Comparison of ENCODE assay signal across 9 mouse cellular contexts in genomic region chr8:124052110-124052509, GRCm38 (mm10). TPM values are rescaled to one million over a fixed set of nuclear protein-coding genes. Genes with fewer than 3 reads are reported as not detected.
A peak's percentile ranks its signal among the peaks of the same experiment; 100 is the strongest.
DNase-seq lines count a peak whose midpoint lies in the region; ATAC-seq and TF ChIP-seq lines count a peak whose summit lies in the region.
"Had no signal": no experiment of that assay in that cellular context is flagged by ENCODE, and none has a peak within 500 bp of the region (broad histone marks: within the 10 kb centered on the region; RNA-seq: fewer than 3 reads in every experiment).

No protein-coding gene starts in this region.

- no peak overlapping the region for H3K9ac ChIP-seq in forebrain, embryonic 14.5 days (ENCODE audit: low read length)
- H3K9ac ChIP-seq: lung, embryonic 15.5 days had no signal

- no peaks in the 10 kb centered on the region for H3K4me1 ChIP-seq in forebrain, embryonic 14.5 days (ENCODE audit: control insufficient read depth, insufficient read depth, low read length)
- no peaks in the 10 kb centered on the region for H3K4me1 ChIP-seq in lung, adult 2 months (ENCODE audit: control insufficient read depth, insufficient read depth, low read length)

- H3K4me3 ChIP-seq in forebrain, embryonic 14.5 days (ENCODE audit: low read depth, low read length) = no peak overlapping the region
- no peak overlapping the region for H3K4me3 ChIP-seq in lung, adult 2 months (replicated peaks; ENCODE audit: extremely low read depth, low read depth, low read length)
- H3K4me3 ChIP-seq: lung, embryonic 15.5 days had no signal

- 15% methylated on average over 3 of the region's 3 CpGs for WGBS in forebrain, embryonic 14.5 days
- 21% methylated on average over 3 of the region's 3 CpGs for WGBS in lung, adult 2 months

- DNase-seq in Muller cell, postnatal 12 days (ENCODE audit: inconsistent ontology term) = peak; percentile 35
- peak; percentile 17 for DNase-seq in c-Kit-negative CD71-positive TER-119-positive erythroid progenitor cells, embryonic 14.5 days (ENCODE audit: low read depth, low spot score)
- DNase-seq in forebrain, embryonic 14.5 days (ENCODE audit: low spot score) = peak; percentile 78
- DNase-seq in layer of hippocampus, adult 8-10 months (ENCODE audit: low spot score in 2 of 2) = peak; percentile 31 to 73
- peak; percentile 71 for DNase-seq in lung, adult 2 months
- peak; percentile 68 for DNase-seq in ovary, postnatal 36 days (ENCODE audit: low spot score)
- peak; percentile 50 for DNase-seq in urinary bladder, adult 2 months (ENCODE audit: low spot score)

- no peak overlapping the region for H3K4me2 ChIP-seq in forebrain, embryonic 14.5 days (ENCODE audit: low read length)
- H3K4me2 ChIP-seq: lung, embryonic 15.5 days had no signal

- TF ChIP-seq POLR2A in lung, adult 2 months (IDR thresholded peaks at IDR 0.05; ENCODE audit: borderline replicate concordance, extremely low read depth, low read depth, low read length) = no peak

- no peaks in the 10 kb centered on the region for H3K27me3 ChIP-seq in forebrain, embryonic 14.5 days (replicated peaks; ENCODE audit: control insufficient read depth, insufficient read depth, low read length)
- H3K27me3 ChIP-seq: lung, embryonic 15.5 days had no signal

- H3K27ac ChIP-seq in forebrain, embryonic 14.5 days (ENCODE audit: low read depth, low read length) = no peak overlapping the region
- H3K27ac ChIP-seq: lung, embryonic 15.5 days had no signal

- peaks cover 23% of the 10 kb centered on the region for H3K36me3 ChIP-seq in forebrain, embryonic 14.5 days (ENCODE audit: control insufficient read depth, insufficient read depth, low read length)

- ATAC-seq in forebrain, embryonic 14.5 days = peak; percentile 34; the same call in 1 of the 2 replicates
- ATAC-seq in hematopoietic stem cell, adult 5-6 weeks (replicated peaks in 1 of 2; ENCODE audit: insufficient read depth in 1 of 2, low FRiP score in 2 of 2, low TSS enrichment in 1 of 2, low read depth in 1 of 2, poor library complexity in 2 of 2, severe bottlenecking in 2 of 2) = peak; percentile 73 to 79; a peak in 3 of 4 replicates

- TF ChIP-seq CTCF in lung, adult 2 months (IDR thresholded peaks at IDR 0.05; ENCODE audit: insufficient read depth, low read length) = peak; percentile 99

- H3K9me3 ChIP-seq in forebrain, embryonic 14.5 days (replicated peaks; ENCODE audit: control insufficient read depth, low read length) = no peaks in the 10 kb centered on the region
- H3K9me3 ChIP-seq: lung, embryonic 15.5 days had no signal

RNA-seq across cellular contexts. Expression of gene Urb2, which starts 30.8 kb away (rescaled TPM):
- 3.9 and 4.2 TPM in 2 replicates for polyA plus RNA-seq in forebrain, embryonic 14.5 days (2014; fragmentation: Nextera tagmentation; extraction: Ambion mirVana)
- total RNA-seq in hematopoietic stem cell, adult 5-6 weeks (2017) = 22.7 and 27.9 TPM in 2 replicates
- total RNA-seq in layer of hippocampus, adult 8-10 months (2022) = 10 to 100 TPM; 11.1 to 13.8 (median 12.6) TPM
- 3.1 and 4.3 TPM in 2 replicates for polyA plus RNA-seq in lung, adult 2 months (2012; rRNA removed)
- 6.4 and 6.7 TPM in 2 replicates for polyA plus RNA-seq in urinary bladder, adult 2 months (2012; rRNA removed)

RNA-seq across cellular contexts. Expression of gene Taf5l, which starts 30.9 kb away (rescaled TPM):
- 31.1 and 36.0 TPM in 2 replicates for polyA plus RNA-seq in forebrain, embryonic 14.5 days (2014; fragmentation: Nextera tagmentation; extraction: Ambion mirVana)
- 47.4 and 50.5 TPM in 2 replicates for total RNA-seq in hematopoietic stem cell, adult 5-6 weeks (2017)
- 10 to 100 TPM; 20.2 to 22.4 (median 21.2) TPM for total RNA-seq in layer of hippocampus, adult 8-10 months (2022)
- polyA plus RNA-seq in lung, adult 2 months (2012; rRNA removed) = 22.7 and 26.0 TPM in 2 replicates
- polyA plus RNA-seq in urinary bladder, adult 2 months (2012; rRNA removed) = 26.4 and 31.1 TPM in 2 replicates

Comparison
In these comparisons a context has a peak if more than half of its experiments do, and no peak if none do; other contexts are left out.
1. DNase-seq: peak in every context shown above with its lines; median percentile 78 in forebrain, embryonic 14.5 days; 71 in lung, adult 2 months; 68 in ovary, postnatal 36 days; 52 in layer of hippocampus, adult 8-10 months; 50 in urinary bladder, adult 2 months; 35 in Muller cell, postnatal 12 days; 17 in c-Kit-negative CD71-positive TER-119-positive erythroid progenitor cells, embryonic 14.5 days.